Mouse (Mus musculus) erythroid progenitor cell, adult 5-6 weeks (primary cell): ENCODE results near the gene Tubg2. TPM values are rescaled to one million over a fixed set of nuclear protein-coding genes. Genes with fewer than 3 reads are reported as not detected.

Experiments used
- ATAC-seq: replicated peaks from 2 replicates; pipeline ENCODE4 v1.8.0; 2016; ENCODE audit warnings: moderate number of reproducible peaks, mild to moderate bottlenecking, moderate TSS enrichment, inconsistent platforms; ENCODE audit not compliant: poor library complexity, low FRiP score, severe bottlenecking
- total RNA-seq, 2 experiments: library from RNA; stranded (forward) in 1 of 2; stranded (reverse) in 1 of 2; fragments of 150-400 nt in 1 of 2; fragments of 186-747, 209-891 nt in 1 of 2; gene quantifications; 2 replicates each; pipeline versions ENCODE4 v1.2.3 to v1.2.4; 2015 to 2017; ENCODE audit warnings: low replicate concordance in 2 of 2

The Tubg2 gene
- total RNA-seq, 2 experiments from 2014 or later, result not detected

- no peak for ATAC-seq
Measured at GRCm38 (mm10) chr11:101175636-101176116, 20.0 kb downstream of the Tubg2 start.

DNA sequence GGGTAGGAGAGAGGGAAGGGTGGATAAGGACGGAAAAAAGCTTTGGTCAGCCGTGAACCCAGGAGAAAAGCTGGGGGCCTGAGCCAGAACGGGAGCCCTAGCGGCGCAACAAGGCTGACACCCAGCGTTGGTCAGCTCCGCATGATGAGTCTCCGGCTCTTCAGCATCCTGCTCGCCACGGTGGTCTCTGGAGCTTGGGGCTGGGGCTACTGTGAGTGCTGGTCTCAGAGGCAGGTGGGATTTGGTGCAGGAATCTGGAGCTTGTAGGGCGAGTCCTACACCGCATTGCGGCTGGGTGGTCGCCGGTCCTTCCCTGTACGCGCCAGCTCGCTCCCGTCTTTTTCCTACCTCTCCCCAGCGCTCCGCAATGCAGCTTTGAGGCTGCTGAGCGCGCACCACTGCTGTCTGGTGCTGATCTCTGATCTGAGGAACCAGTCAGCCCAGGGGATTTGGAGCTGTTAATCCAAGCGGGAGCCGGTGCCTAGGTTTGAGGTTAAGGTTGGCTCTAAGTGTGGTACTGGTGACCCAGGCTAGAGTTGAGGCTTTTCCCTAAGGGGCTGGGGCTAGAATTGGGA is 20.5 kb downstream of the Tubg2 start:
- no peak for ATAC-seq

DNA sequence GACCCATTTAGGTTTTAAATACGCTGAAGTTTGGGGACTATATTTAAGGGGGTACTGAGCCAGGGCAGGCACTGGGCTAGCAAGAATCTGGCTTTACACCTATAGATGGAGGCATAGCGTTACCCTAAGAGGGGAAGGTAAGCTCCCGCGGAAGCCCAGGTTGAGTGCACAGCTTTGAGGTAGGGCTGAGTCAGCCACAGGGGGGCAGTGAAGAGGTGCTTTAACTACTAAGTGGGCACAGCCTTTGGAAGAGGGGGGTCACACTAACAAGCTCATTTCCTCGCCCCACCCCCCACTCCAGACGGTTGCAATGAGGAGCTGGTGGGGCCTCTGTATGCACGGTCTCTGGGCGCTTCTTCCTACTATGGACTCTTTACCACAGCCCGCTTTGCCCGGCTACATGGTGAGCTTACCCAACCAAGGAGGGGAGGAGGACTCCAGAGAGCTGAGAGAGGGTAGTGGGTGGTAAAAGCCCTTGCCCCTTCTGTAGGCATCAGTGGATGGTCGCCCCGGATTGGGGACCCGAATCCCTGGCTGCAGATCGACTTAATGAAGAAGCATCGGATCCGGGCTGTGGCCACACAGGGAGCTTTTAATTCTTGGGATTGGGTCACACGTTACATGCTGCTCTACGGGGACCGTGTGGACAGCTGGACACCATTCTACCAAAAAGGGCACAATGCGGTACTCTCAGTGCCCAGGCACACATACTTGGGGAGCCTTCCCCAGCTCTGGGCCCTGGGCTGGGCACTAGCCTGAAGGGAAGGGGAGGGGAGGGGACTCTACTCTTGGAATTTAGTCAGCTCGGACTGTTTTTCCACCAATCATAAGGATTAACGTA is 21.4 kb downstream of the Tubg2 start:
- no peak for ATAC-seq

DNA sequence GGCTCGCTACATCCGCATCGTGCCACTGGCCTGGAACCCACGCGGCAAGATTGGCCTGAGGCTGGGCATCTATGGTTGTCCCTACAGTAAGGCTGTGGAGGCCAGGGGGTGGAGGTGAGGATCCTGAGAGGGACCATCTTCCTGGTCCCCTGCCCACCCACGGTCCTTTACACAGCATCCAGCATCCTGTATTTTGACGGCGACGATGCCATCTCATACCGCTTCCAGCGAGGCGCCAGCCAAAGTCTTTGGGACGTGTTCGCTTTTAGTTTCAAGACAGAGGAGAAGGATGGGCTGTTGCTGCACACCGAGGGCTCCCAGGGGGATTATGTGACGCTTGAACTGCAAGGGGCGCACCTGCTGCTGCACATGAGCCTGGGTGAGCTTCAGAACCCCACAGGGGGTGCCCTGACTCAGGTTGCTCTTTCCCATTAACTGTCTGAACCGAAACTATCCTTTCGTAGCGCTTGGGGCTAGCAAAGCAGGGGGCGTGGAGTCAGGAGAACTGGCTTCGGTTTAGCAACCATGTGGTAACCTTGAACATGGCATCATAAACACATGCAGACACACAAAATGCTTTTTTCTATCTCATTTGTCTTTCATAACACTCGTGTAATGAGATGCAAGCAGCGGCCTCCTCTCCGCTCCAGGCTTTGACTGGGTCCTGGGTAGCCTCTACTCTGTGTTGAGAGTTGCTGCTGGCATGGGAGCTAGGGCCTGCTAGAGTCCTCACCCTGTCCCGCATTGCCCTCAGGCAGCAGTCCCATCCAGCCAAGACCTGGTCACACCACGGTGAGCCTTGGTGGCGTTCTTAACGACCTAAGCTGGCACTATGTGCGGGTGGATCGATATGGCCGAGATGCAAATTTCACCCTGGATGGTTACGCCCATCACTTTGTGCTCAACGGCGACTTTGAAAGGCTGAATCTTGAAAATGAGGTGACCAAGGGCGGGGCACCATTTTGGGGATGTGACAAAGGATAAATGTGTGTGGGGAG is 22.7 kb downstream of the Tubg2 start:
- no peak for ATAC-seq

DNA sequence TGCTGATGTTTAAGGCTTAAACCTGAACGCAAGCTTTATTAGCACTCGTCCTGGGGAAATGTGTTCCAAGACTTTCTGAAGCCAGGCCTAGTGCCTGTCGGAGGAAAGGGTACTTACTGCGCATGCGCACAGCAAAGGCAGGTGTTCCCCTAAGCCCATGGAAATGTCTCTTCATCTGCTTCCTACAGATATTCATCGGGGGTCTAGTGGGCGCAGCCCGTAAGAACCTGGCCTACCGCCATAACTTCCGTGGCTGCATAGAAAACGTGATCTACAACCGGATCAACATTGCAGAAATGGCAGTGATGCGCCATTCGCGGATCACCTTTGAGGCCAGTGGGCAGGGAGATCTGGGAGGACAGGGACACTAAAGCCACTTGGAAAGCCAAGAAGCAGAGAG is 23.6 kb downstream of the Tubg2 start:
- no peak for ATAC-seq

- no peak for ATAC-seq
Measured at GRCm38 (mm10) chr11:101180261-101180660, 24.6 kb downstream of the Tubg2 start.

GRCm38 (mm10) chr11:101180846-101181740 is 25.4 kb downstream of the Tubg2 start:
- no peak for ATAC-seq

GRCm38 (mm10) chr11:101181961-101182360 is 26.3 kb downstream of the Tubg2 start:
- ATAC-seq, result no peak

- ATAC-seq, result no peak
Measured at GRCm38 (mm10) chr11:101182771-101183517, 27.2 kb downstream of the Tubg2 start.

DNA sequence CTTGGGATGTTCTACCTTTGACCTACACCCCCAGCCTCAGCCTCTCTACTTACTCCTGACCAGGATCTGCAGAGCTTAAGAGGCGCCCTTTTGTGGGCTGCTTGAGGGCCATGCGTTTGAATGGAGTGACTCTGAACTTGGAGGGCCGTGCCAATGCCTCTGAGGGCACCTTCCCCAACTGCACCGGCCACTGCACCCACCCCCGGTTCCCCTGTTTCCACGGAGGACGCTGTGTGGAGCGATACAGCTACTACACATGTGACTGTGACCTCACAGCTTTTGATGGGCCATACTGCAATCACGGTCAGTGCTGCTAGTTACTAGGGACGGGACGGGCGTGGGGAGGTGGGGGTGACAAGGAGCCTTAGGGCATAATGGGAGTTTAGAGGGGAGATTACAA is 29.3 kb downstream of the Tubg2 start:
- no peak for ATAC-seq

- ATAC-seq, result no peak
Measured at GRCm38 (mm10) chr11:101185441-101185840, 29.7 kb downstream of the Tubg2 start.

- ATAC-seq, result no peak
Measured at GRCm38 (mm10) chr11:101186526-101187247, 31.0 kb downstream of the Tubg2 start.

DNA sequence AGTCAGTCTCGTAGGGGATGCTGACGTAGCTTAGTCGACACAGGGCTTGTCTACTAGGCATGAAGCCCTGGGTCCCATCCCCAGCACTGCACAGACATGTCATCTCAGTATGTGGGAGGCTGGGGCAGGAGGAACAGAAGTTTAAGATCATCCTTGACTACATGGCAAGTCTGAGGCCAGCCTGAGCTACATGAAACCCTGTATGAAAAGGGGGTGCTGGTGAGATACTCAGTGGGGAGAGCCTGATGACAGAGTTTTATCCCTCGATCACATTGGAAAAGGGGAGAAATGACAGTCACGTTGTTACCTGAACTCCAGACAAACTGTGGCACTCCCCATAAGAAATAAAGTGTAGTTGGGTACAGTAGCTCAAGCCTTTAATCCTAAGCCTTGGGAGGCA is 31.8 kb downstream of the Tubg2 start:
- ATAC-seq, result no peak

GRCm38 (mm10) chr11:101188166-101188805 is 32.6 kb downstream of the Tubg2 start:
- no peak for ATAC-seq

DNA sequence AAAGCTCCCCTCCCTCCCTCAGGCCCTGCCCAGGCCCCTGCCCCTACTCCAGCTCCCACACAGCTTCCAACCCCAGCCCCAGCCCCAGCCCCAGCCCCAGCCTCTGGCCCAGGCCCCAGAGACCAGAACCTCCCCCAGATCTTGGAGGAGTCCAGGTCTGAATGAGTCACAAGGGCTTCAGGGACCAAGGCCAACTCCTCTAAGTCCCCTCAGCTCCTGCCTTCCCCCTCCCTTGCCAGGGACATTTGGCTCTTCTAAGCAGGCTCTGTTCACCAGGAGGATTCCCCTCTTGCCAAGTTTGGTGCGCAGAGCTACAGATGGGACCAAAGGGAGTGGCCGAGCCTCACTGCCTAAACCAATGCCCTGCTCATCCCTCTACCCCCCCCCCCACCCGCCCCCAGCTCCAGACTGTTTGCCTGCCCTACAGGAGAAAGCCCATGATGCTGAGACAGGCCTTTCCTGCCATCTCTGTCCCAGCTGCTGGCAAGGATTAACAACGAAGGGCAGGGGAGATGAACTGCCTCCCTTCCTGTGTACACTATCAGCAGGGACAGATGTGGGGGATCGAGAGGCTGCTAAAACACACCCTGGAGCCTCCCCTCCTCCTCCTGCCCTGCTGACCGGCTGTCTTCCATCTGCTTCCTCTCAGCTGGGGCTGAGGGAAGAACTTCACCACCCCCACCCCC is 33.9 kb downstream of the Tubg2 start:
- peak; percentile 91 for ATAC-seq

GRCm38 (mm10) chr11:101190181-101190912 is 34.6 kb downstream of the Tubg2 start:
- peak; percentile 82 for ATAC-seq
